Mouse (Mus musculus) pancreas, adult 10 weeks (tissue): ENCODE results near the gene Gm43517. TPM values are rescaled to one million over a fixed set of nuclear protein-coding genes. Genes with fewer than 3 reads are reported as not detected.

Experiments
- polyA plus RNA-seq: library from polyadenylated mRNA; stranded (reverse); fragments of 350-450 nt; fragmentation: Illumina TruSeq; extraction: RNeasy Lipid Tissue Mini Kit (QIAGEN cat#74804); gene quantifications from one replicate; pipeline ENCODE4 v1.2.3, GENCODE M21; 2015; ENCODE audit warnings: low read depth, low replicate concordance; ENCODE audit not compliant: insufficient read depth

The Gm43517 gene
- not detected for polyA plus RNA-seq

DNA sequence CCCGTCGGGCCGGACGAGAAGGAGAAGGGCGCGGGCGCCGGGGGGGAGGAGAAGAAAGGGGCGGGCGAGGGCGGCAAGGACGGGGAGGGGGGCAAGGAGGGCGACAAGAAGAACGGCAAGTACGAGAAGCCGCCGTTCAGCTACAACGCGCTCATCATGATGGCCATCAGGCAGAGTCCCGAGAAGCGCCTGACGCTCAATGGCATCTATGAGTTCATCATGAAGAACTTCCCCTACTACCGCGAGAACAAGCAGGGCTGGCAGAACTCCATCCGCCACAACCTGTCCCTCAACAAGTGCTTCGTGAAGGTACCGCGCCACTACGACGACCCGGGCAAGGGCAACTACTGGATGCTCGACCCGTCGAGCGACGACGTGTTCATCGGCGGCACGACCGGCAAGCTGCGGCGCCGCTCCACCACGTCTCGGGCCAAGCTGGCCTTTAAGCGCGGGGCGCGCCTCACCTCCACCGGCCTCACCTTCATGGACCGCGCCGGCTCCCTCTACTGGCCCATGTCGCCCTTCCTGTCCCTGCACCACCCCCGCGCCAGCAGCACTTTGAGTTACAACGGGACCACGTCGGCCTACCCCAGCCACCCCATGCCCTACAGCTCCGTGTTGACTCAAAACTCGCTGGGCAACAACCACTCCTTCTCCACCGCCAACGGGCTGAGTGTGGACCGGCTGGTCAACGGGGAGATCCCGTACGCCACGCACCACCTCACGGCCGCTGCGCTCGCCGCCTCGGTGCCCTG, at the start of gene Gm43517:
Gm43517 (plus strand) TSS at position 299 of the 755 bp plus-strand sequence.

DNA sequence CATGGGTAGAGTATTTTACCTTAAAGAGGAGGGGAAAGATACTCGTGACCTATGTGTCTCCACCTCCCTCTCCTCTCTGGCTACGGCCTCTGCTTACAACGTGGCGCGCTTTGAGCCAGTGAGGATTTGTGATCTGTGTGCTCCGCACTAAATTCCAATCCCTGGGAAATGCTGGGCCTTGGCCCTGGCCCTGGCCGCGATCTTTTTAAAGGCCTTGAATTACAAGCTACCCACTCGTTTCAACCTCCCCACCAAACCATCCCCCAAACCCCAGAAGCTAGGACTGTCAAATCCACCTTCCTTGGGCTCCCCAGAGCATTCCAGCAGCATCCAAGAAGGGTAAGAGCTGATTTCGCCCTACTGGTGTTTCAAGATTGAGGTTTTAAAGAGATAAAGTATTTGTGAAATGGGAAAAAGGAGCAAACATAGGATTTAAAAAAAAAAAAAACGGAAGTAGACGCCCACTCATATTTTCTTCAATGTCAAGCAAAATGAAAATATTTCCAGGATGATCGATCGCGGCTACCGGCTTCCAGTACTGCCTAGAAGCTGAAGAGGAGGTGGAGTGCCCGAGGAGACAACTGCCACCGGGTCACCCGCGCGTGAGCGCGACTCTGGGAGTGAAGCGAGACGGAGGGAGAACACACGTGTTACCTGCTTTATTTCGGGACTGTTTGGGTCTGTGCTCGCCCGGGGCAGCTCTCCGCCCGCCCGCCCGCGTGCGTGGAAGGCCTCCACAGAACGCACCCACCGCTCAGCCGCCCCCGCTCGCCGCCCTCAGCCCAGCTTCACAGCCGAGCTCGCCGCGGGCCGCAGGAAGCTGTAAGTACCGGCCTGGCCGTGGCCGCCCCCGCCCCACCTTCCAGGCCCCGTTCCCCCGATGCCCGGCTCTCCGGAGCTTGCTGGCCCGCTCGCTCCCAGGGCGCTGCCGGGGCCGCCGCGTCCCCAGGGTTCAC, 2.1 kb upstream of the Gm43517 start, which contains the start of gene Foxg1:
Foxg1 (plus strand) TSS at position 96 of the 956 bp plus-strand sequence.

Other genes starting within 250 kb of the Gm43517 start
- gene Foxg1, start 2.5 kb upstream of the Gm43517 start, polyA plus RNA-seq: not detected